Mouse (Mus musculus) midbrain, postnatal 0 days (tissue): ENCODE results near the gene Slc19a2. TPM values are rescaled to one million over a fixed set of nuclear protein-coding genes. Genes with fewer than 3 reads are reported as not detected.
A peak's percentile ranks its signal among the peaks of the same experiment; 100 is the strongest.
"Not testable (repeated sequence)": the region's sequence is repeated elsewhere in the genome, so short reads cannot be mapped to it uniquely, and the experiment has no call there.

Experiments
- ATAC-seq: fragments of 200-750 bp; cut with Nextera tagmentation; 2 replicates; pipeline ENCODE4 v1.8.0; 2017; ENCODE audit warnings: moderate number of reproducible peaks, mild to moderate bottlenecking, moderate TSS enrichment, moderate library complexity; ENCODE audit not compliant: low FRiP score
- DNase-seq: peaks from one replicate; pipeline ENCODE4 v3.0.0-alpha.2; 2015; ENCODE audit warnings: low spot score
- H3K27ac ChIP-seq: fragments of 300-500 bp; sonication (generic); 2 replicates; pipeline ENCODE4 v1.5.1; 2014; ENCODE audit warnings: low read depth, mild to moderate bottlenecking, low read length, mixed read lengths
- H3K27me3 ChIP-seq: fragments of 300-500 bp; sonication (generic); 2 replicates; pipeline ENCODE4 v1.6.1; 2014; ENCODE audit warnings: low read length, control low read depth, mixed read lengths; ENCODE audit not compliant: insufficient read depth
- H3K36me3 ChIP-seq: fragments of 300-500 bp; sonication (generic); 2 replicates; pipeline ENCODE4 v1.6.1; 2014; ENCODE audit warnings: low read length, control low read depth, mixed read lengths; ENCODE audit not compliant: insufficient read depth
- H3K4me1 ChIP-seq: fragments of 300-500 bp; sonication (generic); 2 replicates; pipeline ENCODE4 v1.6.1; 2014; ENCODE audit warnings: mild to moderate bottlenecking, control low read depth, antibody characterized with exemption, low read length, mixed read lengths; ENCODE audit not compliant: insufficient read depth
- H3K4me2 ChIP-seq: fragments of 300-500 bp; sonication (generic); 2 replicates; pipeline ENCODE4 v1.6.1; 2014; ENCODE audit warnings: low read depth, mild to moderate bottlenecking, low read length, mixed read lengths; ENCODE audit not compliant: poor library complexity, severe bottlenecking
- H3K4me3 ChIP-seq: fragments of 300-500 bp; sonication (generic); 2 replicates; pipeline ENCODE4 v1.5.1; 2014; ENCODE audit warnings: low read depth, mild to moderate bottlenecking, low read length, moderate library complexity
- H3K9ac ChIP-seq: fragments of 300-500 bp; sonication (generic); replicated peaks from 2 replicates; pipeline ENCODE4 v1.6.1; 2014; ENCODE audit warnings: mild to moderate bottlenecking, low read length, moderate library complexity, mixed read lengths; ENCODE audit not compliant: poor library complexity, severe bottlenecking
- H3K9me3 ChIP-seq: fragments of 300-500 bp; sonication (generic); 2 replicates; pipeline ENCODE4 v1.6.1; 2016; ENCODE audit warnings: low read length, control low read depth
- CTCF ChIP-seq: IDR thresholded peaks from 2 replicates; pipeline ENCODE4 v1.5.1; 2016; ENCODE audit warnings: antibody characterized with exemption, mild to moderate bottlenecking
- WGBS: fragments of 180-500 bp; shearing (Covaris S2); extraction: QIAGEN DNeasy Blood & Tissue Kit; methylation state at CpG from one replicate; pipeline ENCODE4 v1.1.7; 2014; 5-methylcytosine and 5-hydroxymethylcytosine counted together
- polyA plus RNA-seq: library from polyadenylated mRNA; unstranded; fragments of >200 nt; fragmentation: Nextera tagmentation; extraction: Ambion mirVana; gene quantifications from 2 replicates; pipeline ENCODE4 v1.2.1, GENCODE M21; 2015
- total RNA-seq: library from RNA; depleted of rRNA; stranded (reverse); fragments of >200 nt; gene quantifications from 2 replicates; pipeline ENCODE4 v1.2.3, GENCODE M21; 2014

Gene Slc19a2
- total and polyA plus RNA-seq, 2 experiments from 2014 or later: 8.4 to 17.0 TPM

DNA sequence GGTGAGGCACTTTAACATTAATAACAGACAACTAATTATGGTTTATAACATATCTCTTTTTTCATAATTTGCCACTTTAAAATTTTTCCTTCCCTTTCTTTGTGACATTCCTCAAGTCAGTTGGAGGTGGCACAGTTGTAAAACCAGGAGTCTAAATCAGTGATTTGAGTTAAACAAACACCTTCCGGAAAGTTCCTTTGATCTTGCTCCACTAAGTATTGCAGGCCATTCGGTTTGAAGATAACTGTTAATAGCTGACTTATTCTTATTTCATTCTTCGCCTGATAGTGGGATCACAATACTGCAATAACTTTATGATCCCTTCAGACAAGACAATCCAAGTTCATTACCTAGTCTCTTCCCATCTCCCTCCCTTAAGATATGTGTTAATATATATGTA, 33.7 kb upstream of the Slc19a2 start:
- no peak for DNase-seq
- H3K9ac ChIP-seq: no peak overlapping the region
- H3K9me3 ChIP-seq: no peaks in the 10 kb centered on the region
- no peaks in the 10 kb centered on the region for H3K27me3 ChIP-seq
- H3K4me1 ChIP-seq: no peaks in the 10 kb centered on the region
- no peak for TF ChIP-seq CTCF
- WGBS: 85% methylated on average over 3 of the region's 3 CpGs
- H3K4me3 ChIP-seq: no peak overlapping the region
- no peak overlapping the region for H3K27ac ChIP-seq
- no peaks in the 10 kb centered on the region for H3K36me3 ChIP-seq
- ATAC-seq: no peak
- H3K4me2 ChIP-seq: no peak overlapping the region

DNA sequence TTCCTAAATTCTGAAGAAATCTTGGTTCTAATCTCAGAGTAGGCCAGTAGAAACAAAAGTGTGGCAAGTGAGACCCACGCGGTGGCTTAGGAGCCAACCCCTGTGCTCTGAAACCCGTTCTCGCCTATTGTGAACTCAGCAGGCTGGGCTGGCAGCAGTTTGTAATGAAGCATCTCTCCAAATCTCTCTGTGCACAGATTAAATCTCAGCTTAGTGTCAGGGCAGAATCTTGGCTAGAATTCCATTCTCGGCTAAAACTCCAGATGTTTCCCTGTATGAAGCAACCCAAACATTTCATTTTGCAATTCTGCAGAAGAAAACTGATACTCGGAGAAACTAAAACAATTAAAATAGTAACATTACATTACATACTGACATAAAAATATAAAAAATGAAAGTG, 33.3 kb upstream of the Slc19a2 start:
- DNase-seq (peak; percentile 23), ATAC-seq (no peak)

DNA sequence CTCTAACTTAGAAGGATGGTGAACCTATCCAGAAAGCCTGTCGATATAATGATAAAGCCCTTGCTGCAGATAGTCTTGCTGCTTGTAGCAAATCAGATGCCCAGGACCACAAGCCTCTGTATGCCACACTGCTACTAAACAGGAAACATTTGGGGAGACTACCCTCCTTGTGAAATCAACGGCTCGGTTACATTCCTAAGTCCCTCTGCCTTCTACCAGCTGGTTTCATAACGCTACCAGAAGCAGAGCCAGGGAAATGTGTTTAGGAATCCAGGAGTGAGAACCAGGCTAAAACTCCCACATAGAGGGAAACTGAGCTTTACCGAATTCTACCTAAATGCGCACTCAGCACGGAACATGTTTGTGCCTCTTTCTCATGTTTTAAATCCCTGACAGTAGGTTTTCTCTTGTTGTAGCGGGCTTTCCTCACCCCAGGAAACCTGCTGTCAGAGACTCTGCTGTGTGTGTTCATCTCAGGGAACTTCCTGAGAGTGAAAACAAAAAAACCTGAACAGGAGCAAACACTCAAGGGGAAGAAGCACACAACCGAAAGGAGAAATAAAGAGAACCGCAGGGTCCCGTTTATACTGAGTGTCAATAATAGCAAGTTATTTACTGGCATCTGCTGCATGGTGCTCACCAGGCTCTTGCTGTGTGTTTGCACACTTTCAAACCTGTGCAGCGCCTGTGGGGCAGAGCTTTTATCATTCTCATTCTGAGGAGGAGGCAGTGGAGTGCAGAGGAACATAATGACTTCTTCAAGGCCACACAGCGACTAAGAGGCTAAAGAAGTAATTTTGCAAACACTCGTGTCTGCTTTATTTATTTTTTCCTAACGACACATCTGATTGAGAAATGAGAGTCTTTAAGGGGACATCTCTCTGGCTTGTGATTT, 30.8 kb upstream of the Slc19a2 start:
- WGBS: 30% methylated on average over 15 of the region's 15 CpGs
- H3K4me2 ChIP-seq: peak overlapping the region; percentile 10; the same call in 1 of the 2 replicates
- TF ChIP-seq CTCF: no peak
- no peaks in the 10 kb centered on the region; the same call in 1 of the 2 replicates for H3K27me3 ChIP-seq
- H3K4me1 ChIP-seq: no peaks in the 10 kb centered on the region
- no peak for ATAC-seq
- no peak overlapping the region for H3K27ac ChIP-seq
- no peak overlapping the region for H3K4me3 ChIP-seq
- no peaks in the 10 kb centered on the region for H3K36me3 ChIP-seq
- DNase-seq: no peak
- no peaks in the 10 kb centered on the region for H3K9me3 ChIP-seq
- H3K9ac ChIP-seq: no peak overlapping the region

More for the DNA sequence above, 33.3 kb upstream of the Slc19a2 start:
- WGBS: 71% methylated on average over 6 of the region's 6 CpGs
- no peak overlapping the region for H3K9ac ChIP-seq
- no peak overlapping the region for H3K27ac ChIP-seq
- no peak for TF ChIP-seq CTCF
- H3K27me3 ChIP-seq: no peaks in the 10 kb centered on the region
- H3K4me2 ChIP-seq: no peak overlapping the region
- no peak overlapping the region for H3K4me3 ChIP-seq
- H3K4me1 ChIP-seq: no peaks in the 10 kb centered on the region
- no peaks in the 10 kb centered on the region for H3K9me3 ChIP-seq
- no peaks in the 10 kb centered on the region for H3K36me3 ChIP-seq

DNA sequence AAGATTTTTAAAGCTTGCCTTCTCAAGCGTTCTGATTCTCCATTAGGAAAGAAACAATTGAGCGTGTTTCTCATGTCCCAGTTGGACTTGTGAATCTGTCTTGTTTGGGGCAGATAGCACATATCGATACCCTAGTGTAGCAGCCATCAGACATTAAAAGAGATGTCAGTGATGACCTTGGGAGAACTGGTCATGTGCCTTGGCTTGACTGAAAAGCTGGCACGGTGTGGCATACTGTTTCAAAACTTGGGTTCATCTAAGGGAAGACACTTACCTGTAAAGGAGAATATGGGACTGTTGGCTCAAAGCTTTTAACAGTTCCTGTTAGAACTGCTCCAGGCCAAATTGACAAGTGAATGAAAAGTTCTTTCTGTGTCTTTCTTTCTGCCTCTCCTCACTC, 28.6 kb upstream of the Slc19a2 start:
- no peak for TF ChIP-seq CTCF

GRCm38 (mm10) chr1:164223089-164223488, 25.8 kb upstream of the Slc19a2 start:
- Histone ChIP-seq H3K36me3 (no peaks in the 10 kb centered on the region), H3K27me3 (no peaks in the 10 kb centered on the region; the same call in 1 of the 2 replicates), H3K4me3 (no peak overlapping the region), H3K4me2 (no peak overlapping the region), H3K9me3 (no peaks in the 10 kb centered on the region), H3K4me1 (no peaks in the 10 kb centered on the region), H3K9ac (no peak overlapping the region), H3K27ac (no peak overlapping the region)
- no peak for ATAC-seq
- no peak for TF ChIP-seq CTCF
- DNase-seq: no peak

More for the DNA sequence above, 28.6 kb upstream of the Slc19a2 start:
- Histone ChIP-seq H3K4me2 (no peak overlapping the region), H3K4me3 (no peak overlapping the region), H3K4me1 (no peaks in the 10 kb centered on the region), H3K27me3 (no peaks in the 10 kb centered on the region; the same call in 1 of the 2 replicates), H3K9me3 (no peaks in the 10 kb centered on the region), H3K36me3 (no peaks in the 10 kb centered on the region), H3K27ac (no peak overlapping the region), H3K9ac (no peak overlapping the region)
- no peak for DNase-seq
- ATAC-seq: no peak
- WGBS: 85% methylated on average over 4 of the region's 4 CpGs

- not testable (repeated sequence) for ATAC-seq, H3K27me3 ChIP-seq, H3K4me2 ChIP-seq, H3K36me3 ChIP-seq, H3K4me1 ChIP-seq, H3K4me3 ChIP-seq, DNase-seq, H3K9me3 ChIP-seq, H3K27ac ChIP-seq, H3K9ac ChIP-seq
- WGBS: 58% methylated on average over 2 of the region's 4 CpGs
Measured at GRCm38 (mm10) chr1:164231937-164232570, 16.8 kb upstream of the Slc19a2 start.
